Mouse (Mus musculus) adrenal gland, adult 10 weeks (tissue): ENCODE measurements around the gene Traf3ip3. TPM values are rescaled to one million over a fixed set of nuclear protein-coding genes. Genes with fewer than 3 reads are reported as not detected.

Source experiments
- polyA plus RNA-seq: library from polyadenylated mRNA; stranded (reverse); fragments of 350-450 nt; fragmentation: Illumina TruSeq; extraction: RNeasy Lipid Tissue Mini Kit (QIAGEN cat#74804); gene quantifications from one replicate; pipeline ENCODE4 v1.2.3, GENCODE M21; 2014; ENCODE audit warnings: low read depth, low replicate concordance

Traf3ip3 gene
- polyA plus RNA-seq = 2.2 TPM

GRCm38 (mm10) chr1:193201383-193201778 lies at the start of gene Traf3ip3:
Gene Traf3ip3 (minus strand): TSS chr1:193201703.

GRCm38 (mm10) chr1:193207503-193207902 lies 6.0 kb upstream of the Traf3ip3 start, which contains the start of gene Lamb3:
Gene Lamb3 (plus strand): TSS chr1:193207699.

GRCm38 (mm10) chr1:193167746-193168145 lies 33.8 kb downstream of the Traf3ip3 start, which contains the start of gene A130010J15Rik:
Gene A130010J15Rik (plus strand): TSS chr1:193168046.

GRCm38 (mm10) chr1:193152872-193153271 lies 48.6 kb downstream of the Traf3ip3 start, which contains the start of gene Irf6:
Gene Irf6 (plus strand): TSS chr1:193153111.

GRCm38 (mm10) chr1:193129786-193130455 lies 71.6 kb downstream of the Traf3ip3 start, which contains the start of gene Diexf:
Gene Diexf (minus strand): TSS chr1:193130272.

Other genes starting within 250 kb of the Traf3ip3 start
- 38.0 TPM for gene Syt14, start 165.9 kb downstream of the Traf3ip3 start, polyA plus RNA-seq
- 17.7 TPM for gene Diexf, start 71.4 kb downstream of the Traf3ip3 start, polyA plus RNA-seq
- gene Irf6, start 48.6 kb downstream of the Traf3ip3 start, polyA plus RNA-seq = 0.47 TPM
- 6.5 TPM for gene A130010J15Rik, start 33.7 kb downstream of the Traf3ip3 start, polyA plus RNA-seq
- not detected for gene Lamb3, start 6.0 kb upstream of the Traf3ip3 start, polyA plus RNA-seq
- 106 TPM for gene Hsd11b1, start 62.4 kb upstream of the Traf3ip3 start, polyA plus RNA-seq
- gene G0s2, start 71.5 kb upstream of the Traf3ip3 start, polyA plus RNA-seq = 0.76 TPM
- not detected for gene Camk1g, start 168.6 kb upstream of the Traf3ip3 start, polyA plus RNA-seq